Comparison of ENCODE assay signal across 11 mouse cellular contexts in genomic region chr2:181120922-181121449, GRCm38 (mm10). TPM values are rescaled to one million over a fixed set of nuclear protein-coding genes. Genes with fewer than 3 reads are reported as not detected.
A peak's percentile ranks its signal among the peaks of the same experiment; 100 is the strongest.
DNase-seq lines count a peak whose midpoint lies in the region; ATAC-seq lines count a peak whose summit lies in the region.
"Had no signal": no experiment of that assay in that cellular context is flagged by ENCODE, and none has a peak within 500 bp of the region (broad histone marks: within the 10 kb centered on the region; RNA-seq: fewer than 3 reads in every experiment).

No protein-coding gene starts in this region.

- ATAC-seq in megakaryocyte-erythroid progenitor cell, adult 5-6 weeks (replicated peaks; ENCODE audit: low FRiP score, low TSS enrichment, poor library complexity, severe bottlenecking) = no peak

- peak; percentile 10 for DNase-seq in cerebellum, adult 9-11 months
- DNase-seq in cerebellum, postnatal 25 days = no peak
- peak; percentile 40 for DNase-seq in right cerebral cortex, postnatal 4 days
- DNase-seq in right cerebral cortex, adult 2 months (ENCODE audit: low spot score in 2 of 2) = no peak
- DNase-seq in mesoderm, embryonic 11.5 days (ENCODE audit: low read depth, low spot score) = peak; percentile 44
- no peak for DNase-seq in heart, postnatal 10 days
- DNase-seq in heart, postnatal 36 days = no peak
- DNase-seq: heart, adult 2 months; kidney, postnatal 36 days; lung, adult 18-20 months had no signal

- intact Hi-C loops in heart, postnatal 10 days (cut with DNase I) = no loop called here
- intact Hi-C loops in heart, postnatal 36 days (cut with DNase I) = no loop called here

RNA-seq across cellular contexts. Expression of gene Kcnq2, which starts 14.1 kb away (rescaled TPM):
- not detected in 2 replicates for total RNA-seq in megakaryocyte-erythroid progenitor cell, adult 5-6 weeks (2014; fragmentation: Nextera tagmentation)
- total RNA-seq in megakaryocyte-erythroid progenitor cell, adult 5-6 weeks (2017) = not detected in 2 replicates
- total RNA-seq in heart, postnatal 10 days (2021) = not detected
- total RNA-seq in heart, postnatal 36 days (2021) = not detected

RNA-seq across cellular contexts. Expression of gene Eef1a2, which starts 35.8 kb away (rescaled TPM):
- total RNA-seq in megakaryocyte-erythroid progenitor cell, adult 5-6 weeks (2014; fragmentation: Nextera tagmentation) = not detected in 2 replicates
- total RNA-seq in megakaryocyte-erythroid progenitor cell, adult 5-6 weeks (2017) = not detected in 2 replicates
- 100 to 1,000 TPM; 640 to 727 TPM for total RNA-seq in heart, postnatal 10 days (2021)
- total RNA-seq in heart, postnatal 36 days (2021) = 1,000 to 10,000 TPM; 1,480 to 1,577 TPM

Comparison
In these comparisons a context has a peak if more than half of its experiments do, and no peak if none do; other contexts are left out.
1. DNase-seq: peak in cerebellum, adult 9-11 months (single experiment), right cerebral cortex, postnatal 4 days (single experiment) and mesoderm, embryonic 11.5 days (single experiment); none in cerebellum, postnatal 25 days (0 of 2), right cerebral cortex, adult 2 months (0 of 2), heart, postnatal 10 days (0 of 2) and heart, postnatal 36 days (0 of 2).
2. RNA of gene Eef1a2, which starts 35.8 kb away (total RNA-seq): 1,480 to 1,577 TPM in heart, postnatal 36 days and 640 to 727 TPM in heart, postnatal 10 days; not detected in megakaryocyte-erythroid progenitor cell, adult 5-6 weeks; every median in the first group is over 100 times any median in the second.